15 mouse cellular contexts compared by ENCODE assay signal in genomic region chr1:39448238-39448637, GRCm38 (mm10).
"Had no signal": no experiment of that assay in that cellular context is flagged by ENCODE, and none has a peak within 500 bp of the region (broad histone marks: within the 10 kb centered on the region; RNA-seq: fewer than 3 reads in every experiment).

No protein-coding gene starts in this region.

- H3K9ac ChIP-seq: limb, embryonic 12.5 days; liver, embryonic 13.5 days; liver, postnatal 0 days; lung, embryonic 15.5 days; midbrain, embryonic 12.5 days; neural tube, embryonic 15.5 days had no signal

- H3K27ac ChIP-seq: kidney, postnatal 0 days; layer of hippocampus, adult 2 months; limb, embryonic 12.5 days; liver, embryonic 13.5 days; lung, embryonic 15.5 days; macrophage; midbrain, embryonic 12.5 days; neural tube, embryonic 15.5 days had no signal

- H3K9me3 ChIP-seq: limb, embryonic 12.5 days; liver, embryonic 13.5 days; lung, embryonic 15.5 days; midbrain, embryonic 12.5 days; neural tube, embryonic 15.5 days had no signal

- H3K36me3 ChIP-seq: limb, embryonic 12.5 days; liver, embryonic 13.5 days; lung, embryonic 15.5 days; midbrain, embryonic 12.5 days; neural tube, embryonic 15.5 days had no signal

- H3K4me2 ChIP-seq: limb, embryonic 12.5 days; liver, embryonic 13.5 days; lung, embryonic 15.5 days; midbrain, embryonic 12.5 days; neural tube, embryonic 15.5 days had no signal

- H3K4me3 ChIP-seq: layer of hippocampus, adult 2 months; limb, embryonic 12.5 days; liver, embryonic 13.5 days; lung, embryonic 15.5 days; midbrain, embryonic 12.5 days; neural tube, embryonic 15.5 days had no signal

- ATAC-seq: liver, postnatal 0 days; midbrain, embryonic 16.5 days had no signal

- H3K27me3 ChIP-seq: limb, embryonic 12.5 days; liver, embryonic 13.5 days; lung, embryonic 15.5 days; midbrain, embryonic 12.5 days; neural tube, embryonic 15.5 days had no signal

- DNase-seq: liver; liver, embryonic 13.5 days; liver, postnatal 0 days; lung, postnatal 14 days; right cerebral cortex, adult 18-20 months; right cerebral cortex, postnatal 25 days; thymus, postnatal 14 days had no signal
